Mouse (Mus musculus) liver, embryonic 12.5 days (tissue): ENCODE data around the gene Iqgap2. TPM values are rescaled to one million over a fixed set of nuclear protein-coding genes. Genes with fewer than 3 reads are reported as not detected.

ENCODE experiments used
- ATAC-seq: fragments of 200-750 bp; cut with Nextera tagmentation; 2 replicates; pipeline ENCODE4 v1.8.0; 2017; ENCODE audit warnings: moderate number of reproducible peaks, mild to moderate bottlenecking, moderate library complexity
- H3K27ac ChIP-seq: fragments of 300-500 bp; sonication (generic); 2 replicates; pipeline ENCODE4 v1.5.1; 2016; ENCODE audit warnings: mild to moderate bottlenecking
- H3K27me3 ChIP-seq: fragments of 300-500 bp; sonication (generic); replicated peaks from 2 replicates; pipeline ENCODE4 v1.6.1; 2016; ENCODE audit warnings: mild to moderate bottlenecking, moderate library complexity
- H3K36me3 ChIP-seq: fragments of 300-500 bp; sonication (generic); 2 replicates; pipeline ENCODE4 v1.6.1; 2016; ENCODE audit warnings: mild to moderate bottlenecking, moderate library complexity
- H3K4me1 ChIP-seq: fragments of 300-500 bp; sonication (generic); 2 replicates; pipeline ENCODE4 v1.6.1; 2016
- H3K4me2 ChIP-seq: fragments of 300-500 bp; sonication (generic); 2 replicates; pipeline ENCODE4 v1.6.1; 2016; ENCODE audit warnings: mild to moderate bottlenecking, moderate library complexity
- H3K4me3 ChIP-seq: fragments of 300-500 bp; sonication (generic); 2 replicates; pipeline ENCODE4 v1.5.1; 2016; ENCODE audit warnings: mild to moderate bottlenecking, moderate library complexity
- H3K9ac ChIP-seq: fragments of 300-500 bp; sonication (generic); 2 replicates; pipeline ENCODE4 v1.6.1; 2016; ENCODE audit warnings: mild to moderate bottlenecking, moderate library complexity
- H3K9me3 ChIP-seq: fragments of 300-500 bp; sonication (generic); replicated peaks from 2 replicates; pipeline ENCODE4 v1.6.1; 2016; ENCODE audit warnings: mild to moderate bottlenecking, moderate library complexity
- WGBS: fragments of 180-500 bp; shearing (Covaris S2); methylation state at CpG from one replicate; pipeline ENCODE4 v1.1.7; 2016; ENCODE audit not compliant: insufficient replicate concordance; 5-methylcytosine and 5-hydroxymethylcytosine counted together
- polyA plus RNA-seq: library from polyadenylated mRNA; unstranded; fragments of >200 nt; fragmentation: Nextera tagmentation; extraction: Ambion mirVana; gene quantifications from 2 replicates; pipeline ENCODE4 v1.2.1, GENCODE M21; 2016

The Iqgap2 gene
- polyA plus RNA-seq, result 14.5 and 14.7 TPM in 2 replicates

GRCm38 (mm10) chr13:95891491-95891925 is at the start of gene Iqgap2:
Iqgap2 (minus strand) TSS chr13:95891922.
- Histone ChIP-seq H3K9me3 (no peaks in the 10 kb centered on the region), H3K9ac (peak within 1 kb of the TSS; percentile 87), H3K27ac (peak within 1 kb of the TSS; percentile 83), H3K36me3 (no peaks in the 10 kb centered on the region), H3K4me1 (peaks cover 52% of the 10 kb centered on the region), H3K4me2 (peak within 1 kb of the TSS; percentile 99), H3K4me3 (peak within 1 kb of the TSS; percentile 77), H3K27me3 (no peaks in the 10 kb centered on the region)
- WGBS, result under 1% methylated on average over 47 of the region's 48 CpGs
- peak; percentile 66 for ATAC-seq

GRCm38 (mm10) chr13:95940811-95941210 is 49.1 kb upstream of the Iqgap2 start:
- ATAC-seq, result no peak
- no peaks in the 10 kb centered on the region for H3K9me3 ChIP-seq
- H3K36me3 ChIP-seq, result no peaks in the 10 kb centered on the region
- no peak overlapping the region for H3K27ac ChIP-seq
- 66% methylated on average over 5 of the region's 5 CpGs for WGBS
- H3K4me1 ChIP-seq, result 0 out of 2 replicates have a peak, but pooled peaks cover 7% of the 10 kb centered on the region
- no peaks in the 10 kb centered on the region for H3K27me3 ChIP-seq
- no peak overlapping the region for H3K4me2 ChIP-seq
- no peak overlapping the region for H3K4me3 ChIP-seq
- no peak overlapping the region for H3K9ac ChIP-seq

- 0 out of 2 replicates have a peak, but pooled peaks cover 4% of the 10 kb centered on the region for H3K27me3 ChIP-seq
- WGBS, result 40% methylated on average over 2 of the region's 2 CpGs
Observed at GRCm38 (mm10) chr13:95924201-95924621, 32.5 kb upstream of the Iqgap2 start.

GRCm38 (mm10) chr13:95922626-95923025 is 30.9 kb upstream of the Iqgap2 start:
- H3K9me3 ChIP-seq, result 0 out of 2 replicates have a peak, but pooled peaks cover 6% of the 10 kb centered on the region
- H3K9ac ChIP-seq, result no peak overlapping the region
- H3K36me3 ChIP-seq, result no peaks in the 10 kb centered on the region
- H3K4me1 ChIP-seq, result no peaks in the 10 kb centered on the region
- 69% methylated on average over 4 of the region's 4 CpGs for WGBS
- no peak for ATAC-seq
- no peak overlapping the region for H3K4me2 ChIP-seq
- H3K27me3 ChIP-seq, result 0 out of 2 replicates have a peak, but pooled peaks cover 4% of the 10 kb centered on the region
- H3K4me3 ChIP-seq, result no peak overlapping the region
- H3K27ac ChIP-seq, result no peak overlapping the region

More at GRCm38 (mm10) chr13:95924201-95924621, 32.5 kb upstream of the Iqgap2 start:
- H3K4me2 ChIP-seq, result no peak overlapping the region
- H3K9ac ChIP-seq, result no peak overlapping the region
- no peaks in the 10 kb centered on the region for H3K4me1 ChIP-seq
- no peaks in the 10 kb centered on the region for H3K36me3 ChIP-seq
- ATAC-seq, result no peak
- H3K9me3 ChIP-seq, result 0 out of 2 replicates have a peak, but pooled peaks cover 6% of the 10 kb centered on the region
- H3K27ac ChIP-seq, result no peak overlapping the region
- no peak overlapping the region for H3K4me3 ChIP-seq

- H3K27me3 ChIP-seq, result no peaks in the 10 kb centered on the region
- 76% methylated on average over 9 of the region's 9 CpGs for WGBS
- no peaks in the 10 kb centered on the region for H3K36me3 ChIP-seq
- no peak for ATAC-seq
- no peak overlapping the region for H3K4me2 ChIP-seq
- H3K4me3 ChIP-seq, result no peak overlapping the region
- no peak overlapping the region for H3K9ac ChIP-seq
- H3K4me1 ChIP-seq, result no peaks in the 10 kb centered on the region
- no peak overlapping the region for H3K27ac ChIP-seq
- 0 out of 2 replicates have a peak, but pooled peaks cover 10% of the 10 kb centered on the region for H3K9me3 ChIP-seq
Observed at GRCm38 (mm10) chr13:95918624-95919284, 27.0 kb upstream of the Iqgap2 start.

GRCm38 (mm10) chr13:95913046-95913406 is 21.3 kb upstream of the Iqgap2 start:
- Histone ChIP-seq H3K9me3 (0 out of 2 replicates have a peak, but pooled peaks cover 4% of the 10 kb centered on the region), H3K4me1 (peaks cover 11% of the 10 kb centered on the region; the same call in 1 of the 2 replicates), H3K27me3 (peaks cover 5% of the 10 kb centered on the region; the same call in 1 of the 2 replicates), H3K4me2 (no peak overlapping the region), H3K4me3 (no peak overlapping the region), H3K36me3 (no peaks in the 10 kb centered on the region), H3K27ac (no peak overlapping the region), H3K9ac (no peak overlapping the region)
- ATAC-seq, result no peak
- WGBS, result 22% methylated on average over 2 of the region's 2 CpGs

- H3K27me3 ChIP-seq, result peaks cover 5% of the 10 kb centered on the region; the same call in 1 of the 2 replicates
- ATAC-seq, result no peak
- 60% methylated on average over 11 of the region's 11 CpGs for WGBS
- peaks cover 11% of the 10 kb centered on the region; the same call in 1 of the 2 replicates for H3K4me1 ChIP-seq
- 0 out of 2 replicates have a peak, but pooled peaks cover 4% of the 10 kb centered on the region for H3K9me3 ChIP-seq
- H3K27ac ChIP-seq, result no peak overlapping the region
- no peak overlapping the region for H3K4me3 ChIP-seq
- no peak overlapping the region for H3K9ac ChIP-seq
- no peaks in the 10 kb centered on the region for H3K36me3 ChIP-seq
- no peak overlapping the region for H3K4me2 ChIP-seq
Observed at GRCm38 (mm10) chr13:95912157-95913045, 20.7 kb upstream of the Iqgap2 start.

GRCm38 (mm10) chr13:95910270-95910669 is 18.5 kb upstream of the Iqgap2 start:
- Histone ChIP-seq H3K9me3 (no peaks in the 10 kb centered on the region), H3K27ac (no peak overlapping the region), H3K9ac (no peak overlapping the region), H3K4me2 (no peak overlapping the region), H3K4me3 (no peak overlapping the region), H3K27me3 (peaks cover 5% of the 10 kb centered on the region; the same call in 1 of the 2 replicates), H3K36me3 (no peaks in the 10 kb centered on the region), H3K4me1 (peaks cover 11% of the 10 kb centered on the region; the same call in 1 of the 2 replicates)
- 64% methylated on average over 9 of the region's 9 CpGs for WGBS
- ATAC-seq, result no peak

- Histone ChIP-seq H3K9ac (no peak overlapping the region), H3K27ac (no peak overlapping the region), H3K27me3 (peaks cover 5% of the 10 kb centered on the region; the same call in 1 of the 2 replicates), H3K9me3 (no peaks in the 10 kb centered on the region), H3K4me3 (no peak overlapping the region), H3K4me2 (no peak overlapping the region), H3K36me3 (no peaks in the 10 kb centered on the region), H3K4me1 (peaks cover 11% of the 10 kb centered on the region; the same call in 1 of the 2 replicates)
- WGBS, result 56% methylated on average over 2 of the region's 2 CpGs
- ATAC-seq, result no peak
Observed at GRCm38 (mm10) chr13:95909244-95909643, 17.5 kb upstream of the Iqgap2 start.

- no peak overlapping the region for H3K27ac ChIP-seq
- 78% methylated on average over 3 of the region's 3 CpGs for WGBS
- no peak for ATAC-seq
Observed at GRCm38 (mm10) chr13:95902696-95903095, 11.0 kb upstream of the Iqgap2 start.

GRCm38 (mm10) chr13:95899885-95900650 is 8.3 kb upstream of the Iqgap2 start:
- Histone ChIP-seq H3K4me3 (no peak overlapping the region), H3K27me3 (no peaks in the 10 kb centered on the region), H3K9me3 (no peaks in the 10 kb centered on the region), H3K9ac (no peak overlapping the region), H3K4me1 (peaks cover 4% of the 10 kb centered on the region; the same call in 1 of the 2 replicates), H3K27ac (no peak overlapping the region), H3K36me3 (no peaks in the 10 kb centered on the region), H3K4me2 (no peak overlapping the region)
- no peak for ATAC-seq
- WGBS, result 64% methylated on average over 1 of the region's 1 CpGs

More at GRCm38 (mm10) chr13:95902696-95903095, 11.0 kb upstream of the Iqgap2 start:
- no peaks in the 10 kb centered on the region for H3K9me3 ChIP-seq
- no peaks in the 10 kb centered on the region for H3K27me3 ChIP-seq
- H3K4me1 ChIP-seq, result peaks cover 4% of the 10 kb centered on the region; the same call in 1 of the 2 replicates
- no peak overlapping the region for H3K9ac ChIP-seq
- H3K36me3 ChIP-seq, result no peaks in the 10 kb centered on the region
- H3K4me2 ChIP-seq, result no peak overlapping the region
- H3K4me3 ChIP-seq, result no peak overlapping the region
